Mouse (Mus musculus) brown adipose tissue, adult 24 weeks (tissue): ENCODE measurements around the gene Epb41l3. TPM values are rescaled to one million over a fixed set of nuclear protein-coding genes. Genes with fewer than 3 reads are reported as not detected.
"Not testable (repeated sequence)": the region's sequence is repeated elsewhere in the genome, so short reads cannot be mapped to it uniquely, and the experiment has no call there.

Experiments used
- H3K27ac ChIP-seq: fragments of 200-500 bp; replicated peaks from 2 replicates; pipeline ENCODE4 v1.5.1; 2012; ENCODE audit warnings: low read depth, mild to moderate bottlenecking, low read length
- H3K4me1 ChIP-seq: fragments of 200-500 bp; 2 replicates; pipeline ENCODE4 v1.6.1; 2012; ENCODE audit warnings: low read length, mixed read lengths; ENCODE audit not compliant: control insufficient read depth, insufficient read depth, insufficient read length
- H3K4me3 ChIP-seq: fragments of 200-500 bp; 2 replicates; pipeline ENCODE4 v1.5.1; 2012; ENCODE audit warnings: low read depth, mild to moderate bottlenecking, low read length, moderate library complexity; ENCODE audit not compliant: insufficient read depth
- polyA plus RNA-seq: library from polyadenylated mRNA; stranded (reverse); fragments of >200 nt; gene quantifications from 2 replicates; pipeline ENCODE4 v1.2.4, GENCODE M21; 2012; ENCODE audit not compliant: missing spikeins, insufficient read depth, insufficient read length

The Epb41l3 gene
- polyA plus RNA-seq, 1 experiment = 1.6 TPM

DNA sequence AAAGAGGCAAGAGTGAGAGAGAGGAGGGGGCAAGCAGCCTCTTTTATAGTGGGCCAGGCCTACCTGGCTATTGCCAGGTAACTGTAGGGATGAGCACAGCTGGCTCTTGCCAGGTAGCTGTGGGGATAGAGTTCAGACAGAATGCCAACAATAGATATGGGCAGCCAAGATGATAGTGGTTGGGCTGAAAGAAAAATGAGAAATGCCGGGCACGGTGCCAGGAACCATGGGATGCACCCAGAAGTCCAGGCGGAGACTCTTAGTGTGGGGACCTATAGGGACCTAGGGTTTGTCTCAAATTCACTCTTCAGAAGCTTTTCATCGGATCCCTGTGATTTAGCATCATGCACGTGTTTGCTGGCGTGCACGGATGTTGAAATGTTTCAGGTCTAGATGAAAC, 6.8 kb downstream of the Epb41l3 start:
- H3K4me3 ChIP-seq = no peak overlapping the region
- H3K27ac ChIP-seq = no peak overlapping the region
- H3K4me1 ChIP-seq = no peaks in the 10 kb centered on the region

DNA sequence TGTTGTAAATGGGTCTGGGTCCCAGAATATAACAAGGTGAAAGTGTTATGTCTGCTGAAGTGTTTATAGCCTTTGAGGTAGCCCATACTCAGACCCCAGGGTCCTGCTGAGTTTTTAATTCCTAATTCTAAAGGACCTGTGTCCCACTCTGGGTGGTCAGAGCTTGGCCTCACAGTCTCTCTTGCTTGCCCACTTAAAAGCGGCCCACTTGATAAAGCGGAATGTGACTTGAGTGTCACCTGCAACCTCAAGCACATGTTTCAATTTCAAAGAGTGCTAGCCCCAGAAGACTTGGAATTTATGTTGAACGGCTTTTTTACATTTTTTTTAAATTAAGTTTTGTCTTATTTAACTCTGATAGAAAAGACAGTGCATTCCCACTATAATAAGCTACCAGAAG, 16.1 kb downstream of the Epb41l3 start:
- no peaks in the 10 kb centered on the region for H3K4me1 ChIP-seq
- H3K4me3 ChIP-seq = no peak overlapping the region
- no peak overlapping the region for H3K27ac ChIP-seq

DNA sequence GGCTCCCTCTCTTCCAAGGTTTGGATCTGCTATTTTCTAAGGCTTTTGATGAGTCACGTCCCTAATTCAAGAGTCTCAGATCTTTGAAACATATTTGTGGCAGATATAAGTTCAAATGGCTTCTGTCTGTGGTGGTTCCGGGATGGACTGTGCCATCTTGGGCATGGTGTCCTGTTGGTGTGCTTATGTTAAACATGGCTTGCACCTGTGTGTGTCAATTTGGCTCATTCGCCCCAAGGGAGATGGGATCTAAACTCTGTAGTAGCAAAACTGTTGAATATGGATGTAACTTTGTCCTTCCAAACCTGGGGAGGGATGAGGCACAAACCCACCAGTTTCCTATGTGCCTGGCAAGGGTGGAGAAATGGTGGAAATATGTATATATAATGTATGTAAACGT, 21.6 kb downstream of the Epb41l3 start:
- Histone ChIP-seq H3K27ac (no peak overlapping the region), H3K4me1 (no peaks in the 10 kb centered on the region), H3K4me3 (no peak overlapping the region)

DNA sequence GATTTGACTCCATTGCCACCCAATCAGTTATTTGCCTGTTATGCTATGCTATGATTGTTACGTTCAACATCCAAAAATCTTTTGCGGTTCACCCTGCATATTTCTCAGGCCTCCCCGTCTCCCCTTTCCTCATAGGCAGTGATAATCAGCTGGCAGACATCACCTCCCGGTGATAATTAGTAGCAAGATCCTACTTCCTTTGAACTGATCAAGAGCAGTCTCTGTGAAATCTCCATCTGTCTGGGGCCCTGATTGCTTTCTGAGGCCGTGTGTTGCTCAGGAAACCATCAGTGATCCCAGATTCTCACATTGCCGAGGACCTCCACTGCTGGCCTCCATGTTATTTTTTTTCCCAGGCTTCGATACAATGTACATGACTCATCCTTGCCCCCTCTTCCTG, 22.5 kb downstream of the Epb41l3 start:
- H3K4me3 ChIP-seq = no peak overlapping the region
- H3K4me1 ChIP-seq = no peaks in the 10 kb centered on the region
- H3K27ac ChIP-seq = no peak overlapping the region

DNA sequence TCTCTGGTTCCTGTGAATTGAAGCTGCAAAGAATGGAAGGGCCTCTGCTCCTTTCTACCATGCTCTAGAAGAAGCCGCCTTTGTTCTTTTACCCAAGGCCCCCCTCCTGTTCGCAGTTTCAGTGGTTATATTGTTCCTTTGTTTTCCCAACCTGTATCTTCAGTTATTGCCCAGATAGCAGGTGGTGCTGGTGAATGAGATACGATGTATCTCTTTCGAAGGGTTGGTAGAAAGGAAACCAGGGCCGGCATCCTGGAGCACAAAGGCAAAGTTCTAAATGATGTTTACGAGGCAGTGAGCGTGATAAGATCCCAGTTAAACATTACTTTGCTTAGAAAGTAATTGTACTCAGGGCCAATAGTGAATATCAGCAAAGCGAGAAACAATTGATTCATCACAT, 27.8 kb downstream of the Epb41l3 start:
- H3K27ac ChIP-seq = no peak overlapping the region
- H3K4me1 ChIP-seq = no peaks in the 10 kb centered on the region
- no peak overlapping the region for H3K4me3 ChIP-seq

DNA sequence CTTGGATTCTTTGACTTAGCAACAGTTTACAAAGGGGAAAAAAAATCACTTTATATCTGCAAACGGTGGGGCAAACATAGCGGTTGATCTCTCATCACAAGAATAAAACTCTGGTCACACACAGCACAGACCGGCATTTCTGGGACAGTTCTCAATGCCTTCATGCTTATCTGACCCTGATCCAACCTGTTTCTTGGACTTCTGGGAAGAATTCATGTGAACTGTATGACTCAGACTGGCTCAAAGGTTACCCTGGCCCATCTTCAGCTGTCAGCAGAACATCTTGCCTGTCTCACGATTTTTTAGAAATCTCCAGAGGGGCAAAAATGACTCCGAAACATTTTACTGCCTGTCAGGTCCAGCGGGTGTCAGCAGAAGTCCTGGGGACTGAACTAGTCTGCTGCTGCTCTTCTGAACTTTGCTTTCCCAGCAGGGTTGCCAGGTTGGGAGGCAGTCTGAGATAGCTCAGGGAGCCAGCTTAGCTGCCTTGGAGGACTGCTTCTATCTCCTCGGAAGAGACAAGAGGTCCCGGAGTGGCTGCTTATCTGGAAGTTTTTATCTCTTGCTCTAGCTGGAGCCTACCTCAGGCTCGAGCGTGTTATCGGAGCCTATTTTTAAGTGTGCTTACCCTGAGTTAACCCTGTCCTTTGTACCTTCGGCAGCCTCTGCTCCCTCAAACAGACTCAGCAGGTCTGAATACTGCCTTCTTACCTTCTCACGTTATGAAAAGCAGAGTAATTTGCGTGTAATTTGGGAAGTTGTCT, 29.7 kb downstream of the Epb41l3 start:
- no peak overlapping the region for H3K4me3 ChIP-seq
- H3K27ac ChIP-seq = no peak overlapping the region

DNA sequence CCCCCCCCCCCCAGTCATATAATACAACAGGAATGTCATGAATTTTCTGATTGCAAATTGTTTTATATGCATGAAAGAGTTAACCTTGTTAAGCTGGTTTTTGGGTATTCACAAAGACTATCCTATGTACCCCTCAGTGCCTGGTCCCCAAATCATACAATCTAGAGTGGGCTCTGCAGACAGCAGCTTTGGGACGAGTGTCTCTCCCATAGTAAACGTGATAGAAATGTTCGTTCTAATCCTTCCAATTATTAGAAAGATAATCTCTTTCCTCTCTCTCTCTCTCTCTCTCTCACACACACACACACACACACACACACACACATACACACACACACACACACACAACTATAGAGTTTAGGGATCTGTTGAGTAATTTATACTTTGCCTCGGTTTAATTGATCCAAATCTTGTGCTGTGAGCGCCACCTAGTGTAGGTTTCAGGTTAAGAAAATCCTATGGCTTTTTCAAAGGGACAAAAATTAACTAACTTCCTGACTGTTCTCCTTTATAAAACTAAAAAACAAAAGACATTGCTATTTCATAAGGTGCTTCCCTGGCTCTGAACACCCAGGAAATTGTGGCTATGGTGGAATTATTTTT, 30.4 kb downstream of the Epb41l3 start:
- no peak overlapping the region for H3K27ac ChIP-seq

More for the DNA sequence above, 29.7 kb downstream of the Epb41l3 start:
- no peaks in the 10 kb centered on the region for H3K4me1 ChIP-seq

DNA sequence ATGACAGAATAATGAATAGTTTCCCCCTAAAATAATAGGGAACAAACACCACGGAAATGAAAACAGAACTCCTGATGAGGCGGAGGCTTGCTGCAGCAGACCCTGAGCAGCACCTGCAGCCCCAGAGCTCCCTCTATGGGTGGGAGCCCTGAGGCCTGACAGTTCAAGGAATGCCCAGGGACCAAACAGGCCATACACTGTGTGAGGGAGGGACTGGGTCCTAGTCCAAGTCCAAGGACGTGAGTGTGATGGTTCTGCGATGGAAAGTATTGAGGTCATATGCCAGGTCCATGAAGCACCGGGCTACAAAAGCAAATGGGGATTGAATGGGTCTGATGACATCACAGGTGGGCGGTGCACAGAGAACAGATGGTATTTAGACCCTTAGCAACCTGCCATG, 33.7 kb downstream of the Epb41l3 start:
- Histone ChIP-seq H3K4me1 (no peaks in the 10 kb centered on the region), H3K4me3 (no peak overlapping the region)

More for the DNA sequence above, 30.4 kb downstream of the Epb41l3 start:
- Histone ChIP-seq H3K4me3 (no peak overlapping the region), H3K4me1 (no peaks in the 10 kb centered on the region)

DNA sequence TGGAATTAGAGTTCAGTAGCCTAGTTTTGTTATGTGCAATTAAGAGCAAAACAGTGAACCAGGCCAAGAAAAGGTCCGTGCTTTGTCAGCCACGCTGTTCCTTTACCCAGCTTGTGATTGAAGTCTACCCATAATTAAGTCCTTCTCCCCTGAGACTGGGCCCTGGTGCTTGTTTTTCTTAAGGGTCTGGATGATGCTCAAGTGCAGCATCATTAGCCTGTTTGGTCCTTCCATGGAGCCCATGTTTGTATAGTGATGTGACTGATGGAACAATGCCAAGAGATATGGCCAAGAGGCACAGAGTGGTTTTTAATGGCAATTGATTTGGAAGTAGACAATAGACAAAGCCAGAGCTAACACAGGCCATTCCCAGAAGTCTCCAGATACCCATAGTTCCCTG, 36.7 kb downstream of the Epb41l3 start:
- Histone ChIP-seq H3K4me1 (no peaks in the 10 kb centered on the region), H3K4me3 (no peak overlapping the region), H3K27ac (no peak overlapping the region)

More for the DNA sequence above, 33.7 kb downstream of the Epb41l3 start:
- no peak overlapping the region for H3K27ac ChIP-seq

DNA sequence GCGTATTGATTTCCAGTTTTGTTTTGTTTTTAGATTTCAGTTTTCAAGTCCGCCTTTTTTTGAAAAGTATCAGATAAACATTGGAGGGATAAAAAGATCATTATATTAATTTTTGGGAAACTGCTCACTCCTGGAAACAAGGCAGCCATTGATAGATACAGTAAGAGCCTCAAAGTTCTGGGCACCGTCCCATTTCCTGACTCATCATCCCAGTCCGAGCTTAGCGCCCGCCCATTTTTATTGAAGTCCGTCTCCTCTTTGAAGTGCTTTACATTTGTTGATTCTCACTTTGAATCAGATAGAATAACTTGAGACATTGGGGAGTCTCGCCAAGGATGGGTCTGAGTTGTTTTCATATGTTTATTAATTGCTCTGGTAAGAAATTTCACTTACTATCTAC, 43.7 kb downstream of the Epb41l3 start:
- Histone ChIP-seq H3K4me1 (no peaks in the 10 kb centered on the region), H3K4me3 (no peak overlapping the region), H3K27ac (no peak overlapping the region)

DNA sequence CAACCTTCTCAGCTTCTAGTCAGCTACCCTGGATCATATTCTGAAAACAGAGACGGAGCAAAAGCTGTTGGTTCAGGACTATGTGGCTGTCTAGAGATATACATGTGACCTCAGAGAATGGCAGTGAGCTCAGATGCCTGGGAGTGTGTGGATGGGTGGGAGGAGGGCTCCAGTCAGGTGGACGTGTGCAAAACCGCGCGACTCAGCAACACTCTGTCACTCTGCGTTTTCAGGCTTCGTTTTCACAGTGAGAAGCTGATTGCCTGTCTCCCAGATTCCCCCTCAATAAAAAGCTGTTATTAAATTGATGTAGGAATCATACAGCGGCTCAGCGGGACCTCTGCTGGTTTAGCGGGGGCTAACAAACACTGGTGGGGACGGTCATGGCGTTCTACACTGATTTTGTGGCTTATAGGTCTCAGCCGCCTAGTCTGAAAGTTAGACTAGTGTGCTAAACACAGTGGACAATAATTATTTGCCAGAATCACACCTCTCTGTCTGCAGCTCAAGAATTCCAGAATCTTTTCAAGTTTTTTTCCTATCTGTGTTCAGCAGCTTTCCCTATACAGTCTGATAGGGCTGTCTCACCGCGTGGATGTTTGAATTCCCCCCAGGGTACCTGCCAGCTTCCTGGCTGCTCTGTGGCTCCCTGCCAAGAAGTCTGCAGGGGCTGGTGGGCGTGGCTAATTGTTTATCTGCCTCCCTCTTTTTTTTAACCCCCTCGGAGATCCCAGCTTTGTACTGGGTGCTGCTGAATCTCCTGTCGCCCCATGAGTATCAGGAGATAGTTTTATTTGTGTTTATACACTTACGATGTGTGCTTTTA, 45.3 kb downstream of the Epb41l3 start:
- H3K4me3 ChIP-seq = no peak overlapping the region
- no peaks in the 10 kb centered on the region for H3K4me1 ChIP-seq
- H3K27ac ChIP-seq = no peak overlapping the region

DNA sequence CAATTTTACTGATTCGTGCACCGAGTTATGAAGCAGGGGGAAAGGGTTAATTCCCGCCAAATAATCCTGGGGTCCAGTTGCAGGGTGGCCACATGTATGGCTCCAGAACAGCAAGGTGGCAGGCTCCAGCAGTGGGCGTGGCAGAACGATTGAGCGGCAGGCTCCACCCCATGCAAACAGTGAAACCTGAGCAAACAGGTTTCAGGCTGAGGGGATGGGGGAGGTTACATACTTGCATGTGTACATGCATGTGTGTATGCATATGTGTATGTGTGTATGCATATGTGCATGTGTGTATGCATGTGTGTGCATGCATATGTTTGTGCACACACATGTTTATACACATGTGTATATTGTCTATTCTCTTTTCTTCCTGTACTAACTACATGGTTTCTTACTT, 46.9 kb downstream of the Epb41l3 start:
- not testable (repeated sequence) for H3K4me3 ChIP-seq, H3K27ac ChIP-seq, H3K4me1 ChIP-seq

DNA sequence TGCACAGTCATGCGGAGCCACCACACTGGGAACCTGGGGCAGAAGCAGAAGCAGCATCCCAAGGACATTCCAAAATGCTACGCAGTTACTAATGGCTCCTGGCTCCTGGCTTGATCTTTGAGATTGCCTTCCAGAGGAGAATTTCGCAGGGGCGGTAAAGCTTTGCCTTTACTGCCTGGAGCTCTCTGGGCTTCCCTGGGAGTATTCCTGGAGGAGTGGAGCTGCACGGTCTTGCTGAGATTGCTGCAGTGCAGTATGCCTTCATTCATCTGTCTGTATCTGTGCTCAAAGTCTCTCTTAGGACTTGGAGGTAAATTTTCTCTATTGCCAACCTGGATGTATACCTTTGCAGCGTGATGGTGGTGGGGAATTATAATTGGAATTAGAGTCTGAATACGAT, 52.0 kb downstream of the Epb41l3 start:
- Histone ChIP-seq H3K27ac (no peak overlapping the region), H3K4me3 (no peak overlapping the region), H3K4me1 (no peaks in the 10 kb centered on the region)

DNA sequence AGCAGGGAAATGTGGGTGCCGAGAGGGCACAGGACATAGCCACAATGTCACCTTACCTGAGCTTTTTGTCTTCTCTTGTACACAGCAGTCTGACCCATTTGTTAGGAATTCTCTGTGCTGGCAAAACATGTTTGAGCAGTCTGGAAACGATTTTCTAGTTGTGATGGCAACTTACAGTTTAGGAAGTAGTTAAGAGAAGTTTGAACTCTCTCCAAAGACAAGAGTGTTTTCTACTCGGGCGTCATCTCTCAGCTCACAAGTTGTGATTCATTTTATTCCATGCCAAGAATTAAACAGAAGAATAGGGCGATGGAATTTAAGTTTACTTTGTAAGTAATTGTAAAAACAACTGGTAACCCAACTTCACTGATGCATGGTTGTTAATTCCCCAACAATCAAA, 52.5 kb downstream of the Epb41l3 start:
- no peaks in the 10 kb centered on the region for H3K4me1 ChIP-seq
- H3K4me3 ChIP-seq = no peak overlapping the region
- H3K27ac ChIP-seq = no peak overlapping the region

DNA sequence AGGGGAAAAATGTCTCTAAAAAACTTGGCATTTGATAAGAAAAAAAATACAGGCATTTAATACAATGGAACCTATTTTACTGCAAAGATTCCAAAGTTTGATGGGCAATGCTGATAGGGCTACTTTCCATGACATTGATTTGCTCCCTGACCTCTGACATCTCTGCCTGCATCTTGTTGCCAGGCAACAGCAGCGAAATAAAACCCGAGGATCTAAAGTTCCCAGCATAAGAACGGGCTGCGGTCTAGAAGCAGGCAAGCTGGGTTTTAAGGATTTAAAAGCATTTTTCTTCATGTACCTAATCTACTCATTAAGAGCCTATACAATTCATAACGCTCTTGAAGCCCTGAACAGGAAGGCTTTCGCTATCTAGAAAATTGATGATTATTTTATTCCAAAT, 54.0 kb downstream of the Epb41l3 start:
- H3K4me1 ChIP-seq = no peaks in the 10 kb centered on the region
- no peak overlapping the region for H3K27ac ChIP-seq
- no peak overlapping the region for H3K4me3 ChIP-seq
